Mouse (Mus musculus) olfactory bulb, adult 2 months (tissue): ENCODE results near the gene 2310022B05Rik. TPM values are rescaled to one million over a fixed set of nuclear protein-coding genes. Genes with fewer than 3 reads are reported as not detected.

Experiments
- H3K27ac ChIP-seq: fragments of 200-500 bp; 2 replicates; pipeline ENCODE4 v1.5.1; 2012; ENCODE audit warnings: low read depth, low read length; ENCODE audit not compliant: insufficient read depth
- H3K4me1 ChIP-seq: fragments of 200-500 bp; 2 replicates; pipeline ENCODE4 v1.6.1; 2012; ENCODE audit warnings: low read length; ENCODE audit not compliant: control insufficient read depth, insufficient read depth
- H3K4me3 ChIP-seq: fragments of 200-500 bp; 2 replicates; pipeline ENCODE4 v1.5.1; 2012; ENCODE audit warnings: mild to moderate bottlenecking, low read depth, low read length, moderate library complexity; ENCODE audit not compliant: insufficient read depth
- CTCF ChIP-seq: fragments of 200-500 bp; IDR thresholded peaks from 2 replicates; pipeline ENCODE4 v1.5.1; 2012; ENCODE audit warnings: low read depth, mild to moderate bottlenecking, low read length, moderate library complexity; ENCODE audit not compliant: insufficient read depth
- POLR2A ChIP-seq: fragments of 200-500 bp; IDR thresholded peaks from 2 replicates; pipeline ENCODE4 v1.6.1; 2012; ENCODE audit warnings: mild to moderate bottlenecking, low read depth, low read length, moderate library complexity; ENCODE audit not compliant: insufficient read depth
- whole genome bisulfite sequencing: fragments of 180-500 bp; shearing (Covaris S2); methylation state at CpG from one replicate; pipeline ENCODE4 v1.1.7; 2018; 5-methylcytosine and 5-hydroxymethylcytosine counted together
- polyA plus RNA-seq: library from polyadenylated mRNA; stranded (reverse); fragments of >200 nt; gene quantifications from 2 replicates; pipeline ENCODE4 v1.2.4, GENCODE M21; 2012; ENCODE audit warnings: low replicate concordance; ENCODE audit not compliant: missing spikeins, insufficient read depth, insufficient read length

Gene 2310022B05Rik
- not detected in 2 replicates for polyA plus RNA-seq

DNA sequence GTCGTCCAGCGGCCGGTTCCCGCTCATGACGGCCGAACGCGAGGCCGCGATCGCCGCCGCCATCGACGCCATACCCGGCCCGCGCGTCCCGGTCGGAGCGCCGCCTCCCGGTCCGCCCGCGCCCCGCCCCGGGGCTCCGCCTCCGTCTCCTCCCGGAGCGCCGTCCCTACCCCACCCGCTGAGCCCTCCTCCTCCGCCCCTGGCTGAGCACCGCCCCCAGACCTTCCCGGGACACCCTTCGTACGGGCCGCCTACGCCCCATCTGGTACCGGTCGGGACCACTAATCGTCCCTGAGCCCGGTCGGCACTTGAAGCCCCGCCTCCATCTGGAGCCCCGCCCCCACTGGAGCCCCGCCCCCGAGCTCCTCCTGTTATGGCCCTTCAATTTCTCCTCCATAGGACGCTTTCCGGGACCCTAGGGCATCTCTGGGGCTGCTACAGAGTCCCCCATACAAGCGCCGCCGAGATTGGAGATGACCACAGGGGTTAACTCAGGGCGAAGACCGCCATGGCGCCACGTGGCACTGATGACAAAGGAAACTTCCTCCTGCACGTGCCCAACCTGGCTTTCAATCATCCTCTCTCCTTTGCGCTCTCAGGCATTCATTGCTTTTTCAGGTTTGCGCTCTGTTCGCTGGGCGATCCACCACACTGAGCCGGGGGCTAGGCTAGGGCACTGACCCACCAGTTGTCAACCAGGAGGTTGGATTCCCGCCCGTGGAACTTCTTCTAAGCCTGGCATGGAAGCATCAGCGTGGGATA, at the start of gene 2310022B05Rik:
Gene 2310022B05Rik (minus strand): TSS at position 258 of the 762 bp plus-strand sequence.
- Histone ChIP-seq H3K4me3 (peak within 1 kb of the TSS; percentile 61), H3K27ac (peak within 1 kb of the TSS; percentile 23), H3K4me1 (peaks cover 18% of the 10 kb centered on the region)
- WGBS, result 2% methylated on average over 69 of the region's 69 CpGs
- peak; percentile 68; the same call in 1 of the 2 replicates for TF ChIP-seq POLR2A
- TF ChIP-seq CTCF, result no peak

DNA sequence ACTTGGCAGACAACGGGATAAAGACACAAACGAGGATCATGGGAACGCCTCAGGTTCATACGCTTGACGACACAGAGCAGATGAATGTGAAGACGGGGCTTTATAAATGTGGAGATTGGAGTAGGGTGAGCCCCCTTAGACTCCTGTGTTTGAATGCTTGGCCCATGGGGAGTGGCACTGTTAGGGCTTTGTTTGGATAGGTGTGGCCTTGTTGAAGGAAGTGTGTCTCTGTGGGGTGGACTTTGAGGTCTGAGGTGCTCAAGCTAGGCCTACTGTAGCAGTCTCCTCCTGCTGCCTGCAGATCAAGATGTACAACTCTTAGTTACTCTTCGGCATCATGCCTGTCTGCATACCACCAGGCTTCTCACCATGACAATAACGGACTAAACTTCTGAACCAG, 42.7 kb upstream of the 2310022B05Rik start:
- Histone ChIP-seq H3K4me3 (no peak overlapping the region), H3K4me1 (peaks cover 11% of the 10 kb centered on the region), H3K27ac (no peak overlapping the region)
- 97% methylated on average over 8 of the region's 8 CpGs for WGBS
- TF ChIP-seq CTCF, result no peak
- no peak for TF ChIP-seq POLR2A

DNA sequence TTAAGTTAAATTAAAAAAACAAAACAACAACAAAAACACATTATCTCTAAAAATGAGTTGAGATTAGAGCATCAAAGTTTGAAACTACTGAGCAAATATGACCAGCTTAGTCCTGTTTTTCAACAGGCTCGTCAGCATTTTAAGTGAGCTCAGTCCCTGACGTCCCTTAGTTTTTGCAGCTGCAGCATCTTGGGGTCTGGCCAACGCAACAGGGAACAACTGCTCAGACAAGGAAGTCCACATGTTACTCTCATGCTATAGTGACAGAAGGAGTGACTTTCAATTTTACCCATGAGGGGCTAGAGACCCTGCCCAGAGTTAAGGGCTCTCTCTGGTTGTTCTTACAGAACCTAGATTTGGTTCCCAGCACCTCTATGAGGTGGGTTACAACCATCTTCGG, 41.2 kb upstream of the 2310022B05Rik start:
- Histone ChIP-seq H3K27ac (no peak overlapping the region), H3K4me3 (no peak overlapping the region), H3K4me1 (peaks cover 13% of the 10 kb centered on the region)
- TF ChIP-seq CTCF (no peak), POLR2A (no peak)
- WGBS, result 78% methylated on average over 4 of the region's 4 CpGs

DNA sequence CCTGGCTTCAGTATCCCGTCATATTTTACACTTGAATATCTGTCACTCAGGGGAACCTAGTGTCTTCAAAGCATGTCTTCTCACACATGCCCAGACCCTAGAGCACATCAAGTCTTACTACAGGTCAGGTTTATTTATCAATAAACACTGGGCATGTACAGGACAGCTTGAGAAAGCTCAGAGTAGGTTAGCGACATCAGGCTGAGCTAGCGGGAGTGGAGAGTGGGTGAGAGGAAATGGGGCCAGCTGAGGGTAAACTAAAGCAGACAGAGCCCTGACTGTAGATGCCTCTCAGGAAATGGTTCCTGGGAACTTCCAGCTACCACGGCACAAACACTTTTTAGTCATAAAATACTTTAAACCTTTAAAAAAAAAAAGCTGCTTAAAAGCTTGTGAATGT, 40.4 kb upstream of the 2310022B05Rik start:
- Histone ChIP-seq H3K27ac (no peak overlapping the region), H3K4me1 (peaks cover 13% of the 10 kb centered on the region), H3K4me3 (no peak overlapping the region)
- TF ChIP-seq POLR2A (no peak), CTCF (no peak)
- WGBS, result 75% methylated on average over 4 of the region's 4 CpGs

DNA sequence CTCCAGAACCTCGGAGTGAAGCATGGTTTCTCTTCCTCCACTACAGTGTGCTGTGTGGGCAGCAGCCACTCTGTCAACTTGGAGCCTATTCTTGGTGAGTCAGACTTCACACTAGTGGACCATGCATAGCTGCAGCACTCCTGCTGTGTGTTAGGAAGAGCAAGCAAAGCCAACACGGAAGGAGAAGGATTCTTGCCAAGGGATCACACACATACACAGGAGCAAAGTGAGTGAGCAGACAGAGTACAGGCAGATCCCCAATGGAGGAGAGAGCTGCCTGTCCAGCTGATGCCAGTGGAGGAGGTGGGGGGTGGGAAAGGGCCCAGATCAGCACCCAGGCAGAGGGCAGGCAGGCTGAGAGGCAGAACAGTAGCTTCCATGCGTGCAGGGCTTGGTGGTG, 39.0 kb upstream of the 2310022B05Rik start:
- Histone ChIP-seq H3K27ac (no peak overlapping the region), H3K4me1 (peaks cover 13% of the 10 kb centered on the region), H3K4me3 (no peak overlapping the region)
- 45% methylated on average over 3 of the region's 3 CpGs for WGBS
- no peak for TF ChIP-seq POLR2A
- TF ChIP-seq CTCF, result no peak

DNA sequence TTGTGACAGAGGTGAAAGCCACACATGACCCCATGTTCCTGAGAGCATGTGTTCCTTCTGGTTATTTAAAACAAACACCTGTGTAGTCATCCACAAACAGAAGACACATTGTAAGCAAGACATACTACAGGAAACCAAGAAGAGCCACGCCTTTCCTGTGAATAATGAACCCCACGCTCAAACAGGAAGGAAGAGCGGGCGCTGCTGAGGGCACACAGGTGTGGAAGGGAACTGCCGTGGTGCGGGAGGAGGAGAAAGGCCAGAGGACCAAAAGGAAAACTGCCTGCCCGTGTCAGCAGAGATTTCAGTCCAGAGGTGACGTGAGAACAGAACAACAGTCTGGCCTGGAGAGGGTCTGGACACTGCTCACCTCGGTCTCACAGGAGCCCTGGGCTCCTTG, 37.9 kb upstream of the 2310022B05Rik start:
- H3K4me3 ChIP-seq, result no peak overlapping the region
- 83% methylated on average over 9 of the region's 9 CpGs for WGBS
- TF ChIP-seq POLR2A (no peak), CTCF (no peak)
- peak overlapping the region; percentile 27; the same call in 1 of the 2 replicates for H3K27ac ChIP-seq
- peaks cover 13% of the 10 kb centered on the region for H3K4me1 ChIP-seq

DNA sequence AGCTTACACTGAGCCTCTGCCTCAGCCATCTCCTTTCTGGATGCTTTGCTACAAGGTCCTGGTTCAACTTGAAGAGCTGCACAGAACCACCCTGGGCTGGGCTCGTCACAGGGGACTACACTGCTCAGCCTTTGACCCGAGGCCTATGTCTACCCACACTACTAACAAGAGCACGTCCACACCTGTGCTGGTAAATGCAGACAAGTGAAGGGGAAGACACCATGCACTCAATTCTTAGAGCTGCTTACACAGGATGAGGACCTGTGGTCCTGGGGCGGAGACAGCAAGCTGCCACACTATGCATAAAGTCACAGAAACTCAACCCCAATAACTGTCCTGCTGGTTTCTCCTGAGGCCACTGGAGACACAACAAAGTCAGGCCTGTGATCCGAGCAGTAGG, 37.1 kb upstream of the 2310022B05Rik start:
- TF ChIP-seq POLR2A, result no peak
- Histone ChIP-seq H3K4me3 (no peak overlapping the region), H3K4me1 (peaks cover 13% of the 10 kb centered on the region), H3K27ac (peak overlapping the region; percentile 27; the same call in 1 of the 2 replicates)
- 93% methylated on average over 5 of the region's 5 CpGs for WGBS

DNA sequence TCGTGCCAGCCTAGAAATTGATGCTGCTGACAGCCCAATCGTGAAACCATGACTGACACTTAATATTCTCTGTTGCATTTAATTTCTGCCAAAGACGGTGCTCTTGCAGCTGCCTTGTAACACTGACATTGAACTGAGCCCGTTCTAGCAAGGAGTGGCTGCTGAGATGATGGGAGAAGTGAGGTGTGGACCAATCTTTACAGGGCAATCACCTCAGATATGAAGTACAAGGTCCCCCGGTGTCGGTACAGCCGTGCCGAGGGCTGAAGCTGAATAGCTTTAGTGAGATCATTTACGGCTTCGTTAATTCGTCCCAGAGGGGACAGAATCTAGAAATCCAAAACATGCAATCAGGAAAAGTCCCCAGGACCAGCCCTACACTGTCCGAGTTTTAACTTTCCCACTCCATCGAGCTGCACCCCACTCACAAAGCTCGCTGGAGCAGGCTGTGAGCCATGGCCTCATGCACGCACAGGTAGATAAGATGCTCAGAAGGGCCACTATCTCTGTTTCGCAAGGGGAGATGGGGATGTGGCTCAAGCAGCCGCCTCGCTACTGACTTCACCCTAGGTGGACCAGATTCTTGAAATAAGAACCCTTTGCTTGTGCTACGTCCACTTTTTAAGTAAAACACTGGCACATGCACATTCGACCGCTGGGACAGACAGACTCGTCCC, 32.4 kb upstream of the 2310022B05Rik start:
- H3K4me3 ChIP-seq, result no peak overlapping the region
- TF ChIP-seq CTCF (no peak), POLR2A (no peak)
- H3K27ac ChIP-seq, result no peak overlapping the region
- 0 out of 2 replicates have a peak, but pooled peaks cover 2% of the 10 kb centered on the region for H3K4me1 ChIP-seq
- WGBS, result 92% methylated on average over 22 of the region's 22 CpGs

DNA sequence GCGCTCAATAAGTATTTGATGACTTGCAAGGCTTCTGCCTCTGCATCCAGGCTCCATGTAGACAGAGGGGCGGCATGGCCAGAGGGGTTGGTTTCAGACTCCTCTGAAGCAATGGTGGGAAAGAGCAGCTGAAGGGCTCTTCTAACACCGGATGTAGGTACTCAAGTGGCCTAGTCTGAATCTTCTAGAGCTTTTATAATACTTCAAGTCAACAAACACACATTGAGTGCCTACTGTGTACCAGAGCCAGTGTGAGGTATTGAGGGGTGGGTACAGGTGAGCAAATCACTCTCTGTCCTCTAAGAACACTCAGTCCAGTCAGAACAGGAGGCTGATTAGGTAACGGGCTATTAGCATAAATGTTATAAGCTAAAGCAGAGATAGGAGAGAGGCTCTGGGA, 28.5 kb upstream of the 2310022B05Rik start:
- Histone ChIP-seq H3K4me3 (no peak overlapping the region), H3K27ac (no peak overlapping the region), H3K4me1 (no peaks in the 10 kb centered on the region)
- WGBS, result 98% methylated on average over 4 of the region's 4 CpGs
- TF ChIP-seq CTCF (no peak), POLR2A (no peak)
